Mouse (Mus musculus): Measurements from ENCODE around the gene AC129217.1. TPM values are rescaled to one million over a fixed set of nuclear protein-coding genes. Genes with fewer than 3 reads are reported as not detected.
"Not testable (repeated sequence)": the region's sequence is repeated elsewhere in the genome, so short reads cannot be mapped to it uniquely, and the experiment has no call there.

Gene AC129217.1
- polyA plus RNA-seq, 1 experiment from 2014 or later: 0.43 TPM

- Histone ChIP-seq H3K9me3 (ENCODE audit: control insufficient read depth, low read length) (no peaks in the 10 kb centered on the region), H3K27me3 (ENCODE audit: control insufficient read depth, insufficient read depth, low read length) (no peaks in the 10 kb centered on the region), H3K9ac (ENCODE audit: low read length) (no peak overlapping the region), H3K36me3 (ENCODE audit: control insufficient read depth, insufficient read depth, low read length) (peaks cover 82% of the 10 kb centered on the region), H3K4me1 (ENCODE audit: control insufficient read depth in 2 of 2, insufficient read depth in 2 of 2, low read length in 2 of 2) (peaks cover under 1 to 2% of the 10 kb centered on the region in 2 experiments; a peak in 2 of 4 replicates), H3K4me2 (ENCODE audit: low read length) (no peak overlapping the region), H3K27ac (replicated peaks in 1 of 2; ENCODE audit: control insufficient read depth in 1 of 2, insufficient read depth in 1 of 2, low read depth in 2 of 2, low read length in 2 of 2) (no peak overlapping the region), H3K4me3 (ENCODE audit: control insufficient read depth in 1 of 2, insufficient read depth in 1 of 2, low read depth in 1 of 2, low read length in 2 of 2) (no peak overlapping the region)
- 84% methylated on average over 4 of the region's 4 CpGs for WGBS
- ATAC-seq (ENCODE audit: insufficient number of reproducible peaks, insufficient read depth, low FRiP score, low read depth): no peak
Observed at GRCm38 (mm10) chr19:8832971-8833370, 3.4 kb downstream of the AC129217.1 start.

DNA sequence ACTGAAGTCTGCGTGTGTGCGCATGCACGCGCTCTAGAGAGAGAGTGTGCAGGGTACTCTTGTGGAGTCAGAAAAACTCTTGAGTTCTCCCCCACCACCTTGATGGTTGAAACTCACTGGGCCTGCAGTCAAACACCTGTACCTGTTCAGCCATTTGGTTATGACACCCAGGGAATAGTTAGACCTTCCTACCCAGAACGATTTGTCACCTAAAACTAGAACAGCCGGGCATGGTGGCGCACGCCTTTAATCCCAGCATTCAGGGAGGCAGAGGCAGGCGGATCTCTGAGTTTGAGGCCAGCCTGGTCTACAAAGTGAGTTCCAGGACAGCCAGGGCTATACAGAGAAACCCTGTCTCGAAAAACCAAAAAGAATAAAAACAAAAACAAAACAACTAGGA lies 6.8 kb downstream of the AC129217.1 start:
- not testable (repeated sequence) for H3K9me3 ChIP-seq (ENCODE audit: control insufficient read depth, low read length); H3K4me3 ChIP-seq (ENCODE audit: control insufficient read depth in 1 of 2, insufficient read depth in 1 of 2, low read depth in 1 of 2, low read length in 2 of 2); ATAC-seq (ENCODE audit: insufficient number of reproducible peaks, insufficient read depth, low FRiP score, low read depth); H3K27ac ChIP-seq (replicated peaks in 1 of 2; ENCODE audit: control insufficient read depth in 1 of 2, insufficient read depth in 1 of 2, low read depth in 2 of 2, low read length in 2 of 2); H3K4me2 ChIP-seq (ENCODE audit: low read length); H3K9ac ChIP-seq (ENCODE audit: low read length); H3K27me3 ChIP-seq (ENCODE audit: control insufficient read depth, insufficient read depth, low read length)
- Histone ChIP-seq H3K4me1 (ENCODE audit: control insufficient read depth in 2 of 2, insufficient read depth in 2 of 2, low read length in 2 of 2) (peaks cover 20 to 30% of the 10 kb centered on the region in 2 experiments), H3K36me3 (ENCODE audit: control insufficient read depth, insufficient read depth, low read length) (peaks cover 48% of the 10 kb centered on the region)
- 97% methylated on average over 10 of the region's 10 CpGs for WGBS

- no peaks in the 10 kb centered on the region for H3K9me3 ChIP-seq (ENCODE audit: control insufficient read depth, low read length)
- peak within 1 kb of the TSS; percentile 50 to 63 for H3K4me3 ChIP-seq (ENCODE audit: control insufficient read depth in 1 of 2, insufficient read depth in 1 of 2, low read depth in 1 of 2, low read length in 2 of 2)
- no peaks in the 10 kb centered on the region for H3K27me3 ChIP-seq (ENCODE audit: control insufficient read depth, insufficient read depth, low read length)
- peak; percentile 61 for ATAC-seq (ENCODE audit: insufficient number of reproducible peaks, insufficient read depth, low FRiP score, low read depth)
- H3K9ac ChIP-seq (ENCODE audit: low read length): peak within 1 kb of the TSS; percentile 79
- WGBS: 1% methylated on average over 38 of the region's 38 CpGs
- H3K4me2 ChIP-seq (ENCODE audit: low read length): peak within 1 kb of the TSS; percentile 82
- peak within 1 kb of the TSS; percentile 92 to 93 for H3K27ac ChIP-seq (replicated peaks in 1 of 2; ENCODE audit: control insufficient read depth in 1 of 2, insufficient read depth in 1 of 2, low read depth in 2 of 2, low read length in 2 of 2)
- H3K36me3 ChIP-seq (ENCODE audit: control insufficient read depth, insufficient read depth, low read length): peaks cover 44% of the 10 kb centered on the region
- H3K4me1 ChIP-seq (ENCODE audit: control insufficient read depth in 2 of 2, insufficient read depth in 2 of 2, low read length in 2 of 2): peaks cover 20 to 30% of the 10 kb centered on the region in 2 experiments
Observed at GRCm38 (mm10) chr19:8837251-8837791, 7.7 kb downstream of the AC129217.1 start, which contains the start of gene Bscl2. TSS of gene Bscl2 (plus strand) at chr19:8837467.

GRCm38 (mm10) chr19:8838041-8838730 lies 8.6 kb downstream of the AC129217.1 start:
- WGBS: 18% methylated on average over 15 of the region's 15 CpGs
- ATAC-seq (ENCODE audit: insufficient number of reproducible peaks, insufficient read depth, low FRiP score, low read depth): no peak

GRCm38 (mm10) chr19:8839103-8839907 lies 9.7 kb downstream of the AC129217.1 start, which contains the start of gene Gng3:
TSS of gene Gng3 (minus strand) at chr19:8839194.
- Histone ChIP-seq H3K4me3 (ENCODE audit: control insufficient read depth in 1 of 2, insufficient read depth in 1 of 2, low read depth in 1 of 2, low read length in 2 of 2) (peak within 1 kb of the TSS; percentile 50 to 63), H3K9me3 (ENCODE audit: control insufficient read depth, low read length) (no peaks in the 10 kb centered on the region), H3K4me2 (ENCODE audit: low read length) (peak within 1 kb of the TSS; percentile 83), H3K27ac (replicated peaks in 1 of 2; ENCODE audit: control insufficient read depth in 1 of 2, insufficient read depth in 1 of 2, low read depth in 2 of 2, low read length in 2 of 2) (peak within 1 kb of the TSS; percentile 92 to 93), H3K27me3 (ENCODE audit: control insufficient read depth, insufficient read depth, low read length) (no peaks in the 10 kb centered on the region), H3K9ac (ENCODE audit: low read length) (peak within 1 kb of the TSS; percentile 79), H3K36me3 (ENCODE audit: control insufficient read depth, insufficient read depth, low read length) (peaks cover 37% of the 10 kb centered on the region), H3K4me1 (ENCODE audit: control insufficient read depth in 2 of 2, insufficient read depth in 2 of 2, low read length in 2 of 2) (peaks cover 20 to 30% of the 10 kb centered on the region in 2 experiments)
- no peak for ATAC-seq (ENCODE audit: insufficient number of reproducible peaks, insufficient read depth, low FRiP score, low read depth)
- WGBS: 62% methylated on average over 11 of the region's 11 CpGs

More at GRCm38 (mm10) chr19:8838041-8838730, 8.6 kb downstream of the AC129217.1 start:
- peaks cover 20 to 30% of the 10 kb centered on the region in 2 experiments for H3K4me1 ChIP-seq (ENCODE audit: control insufficient read depth in 2 of 2, insufficient read depth in 2 of 2, low read length in 2 of 2)
- no peaks in the 10 kb centered on the region for H3K27me3 ChIP-seq (ENCODE audit: control insufficient read depth, insufficient read depth, low read length)
- no peaks in the 10 kb centered on the region for H3K9me3 ChIP-seq (ENCODE audit: control insufficient read depth, low read length)
- peaks cover 44% of the 10 kb centered on the region for H3K36me3 ChIP-seq (ENCODE audit: control insufficient read depth, insufficient read depth, low read length)
- peak overlapping the region; percentile 92 to 93 for H3K27ac ChIP-seq (replicated peaks in 1 of 2; ENCODE audit: control insufficient read depth in 1 of 2, insufficient read depth in 1 of 2, low read depth in 2 of 2, low read length in 2 of 2)
- peak overlapping the region; percentile 82 for H3K4me2 ChIP-seq (ENCODE audit: low read length)
- H3K9ac ChIP-seq (ENCODE audit: low read length): peak overlapping the region; percentile 79
- H3K4me3 ChIP-seq (ENCODE audit: control insufficient read depth in 1 of 2, insufficient read depth in 1 of 2, low read depth in 1 of 2, low read length in 2 of 2): peak overlapping the region; percentile 50 to 63

- Histone ChIP-seq H3K4me1 (ENCODE audit: control insufficient read depth in 2 of 2, insufficient read depth in 2 of 2, low read length in 2 of 2) (peaks cover 20 to 30% of the 10 kb centered on the region in 2 experiments), H3K9ac (ENCODE audit: low read length) (peak overlapping the region; percentile 77), H3K27me3 (ENCODE audit: control insufficient read depth, insufficient read depth, low read length) (no peaks in the 10 kb centered on the region), H3K4me2 (ENCODE audit: low read length) (peak overlapping the region; percentile 83), H3K4me3 (ENCODE audit: control insufficient read depth in 1 of 2, insufficient read depth in 1 of 2, low read depth in 1 of 2, low read length in 2 of 2) (peak overlapping the region; percentile 51 to 53), H3K36me3 (ENCODE audit: control insufficient read depth, insufficient read depth, low read length) (peaks cover 31% of the 10 kb centered on the region), H3K9me3 (ENCODE audit: control insufficient read depth, low read length) (no peaks in the 10 kb centered on the region), H3K27ac (replicated peaks in 1 of 2; ENCODE audit: control insufficient read depth in 1 of 2, insufficient read depth in 1 of 2, low read depth in 2 of 2, low read length in 2 of 2) (no peak overlapping the region)
- 25% methylated on average over 29 of the region's 29 CpGs for WGBS
- ATAC-seq (ENCODE audit: insufficient number of reproducible peaks, insufficient read depth, low FRiP score, low read depth): peak; percentile 42; the same call in 1 of the 2 replicates
Observed at GRCm38 (mm10) chr19:8839908-8840791, 10.6 kb downstream of the AC129217.1 start.

Data from heart, embryonic 14.5 days (tissue).